Mouse (Mus musculus) spleen, adult 2 months (tissue): ENCODE data around the gene Rchy1. TPM values are rescaled to one million over a fixed set of nuclear protein-coding genes. Genes with fewer than 3 reads are reported as not detected.

Experiments
- DNase-seq, 2 experiments: peaks; one replicate each; pipeline versions ENCODE4 v3.0.0 to v3.0.0-alpha.2; 2012 to 2021; ENCODE audit warnings: low spot score in 2 of 2, low read depth in 1 of 2
- H3K27ac ChIP-seq: fragments of 200-500 bp; 2 replicates; pipeline ENCODE4 v1.5.1; 2012; ENCODE audit warnings: low read length, inconsistent platforms; ENCODE audit not compliant: insufficient read depth
- H3K27me3 ChIP-seq: fragments of 200-500 bp; 2 replicates; pipeline ENCODE4 v1.6.1; 2012; ENCODE audit warnings: mild to moderate bottlenecking, moderate library complexity, low read length, inconsistent platforms; ENCODE audit not compliant: control insufficient read depth, insufficient read depth
- H3K36me3 ChIP-seq: fragments of 200-500 bp; 2 replicates; pipeline ENCODE4 v1.6.1; 2012; ENCODE audit warnings: mild to moderate bottlenecking, low read length, inconsistent platforms; ENCODE audit not compliant: control insufficient read depth, insufficient read depth
- H3K4me1 ChIP-seq: fragments of 200-500 bp; 2 replicates; pipeline ENCODE4 v1.6.1; 2011; ENCODE audit warnings: inconsistent platforms; ENCODE audit not compliant: control insufficient read depth, insufficient read depth, insufficient read length
- H3K4me3 ChIP-seq: fragments of 200-500 bp; 2 replicates; pipeline ENCODE4 v1.5.1; 2011; ENCODE audit warnings: mild to moderate bottlenecking, inconsistent platforms; ENCODE audit not compliant: insufficient read depth, insufficient read length; ENCODE audit errors: extremely low read depth
- CTCF ChIP-seq: fragments of 200-500 bp; IDR thresholded peaks from 2 replicates; pipeline ENCODE4 v1.5.1; 2011; ENCODE audit warnings: mild to moderate bottlenecking, inconsistent platforms; ENCODE audit not compliant: insufficient read depth, insufficient read length, insufficient replicate concordance; ENCODE audit errors: extremely low read depth
- POLR2A ChIP-seq: fragments of 200-500 bp; IDR thresholded peaks from 2 replicates; pipeline ENCODE4 v1.6.1; 2011; ENCODE audit warnings: low read depth, low read length, inconsistent platforms
- WGBS: fragments of 180-500 bp; shearing (Covaris S2); methylation state at CpG from one replicate; pipeline ENCODE4 v1.1.7; 2018; 5-methylcytosine and 5-hydroxymethylcytosine counted together
- polyA plus RNA-seq: library from polyadenylated mRNA; depleted of rRNA; stranded (reverse); fragments of >200 nt; gene quantifications from 2 replicates; pipeline ENCODE4 v1.2.3, GENCODE M21; 2012

Gene Rchy1
- polyA plus RNA-seq, 1 experiment = 17.4 TPM

DNA sequence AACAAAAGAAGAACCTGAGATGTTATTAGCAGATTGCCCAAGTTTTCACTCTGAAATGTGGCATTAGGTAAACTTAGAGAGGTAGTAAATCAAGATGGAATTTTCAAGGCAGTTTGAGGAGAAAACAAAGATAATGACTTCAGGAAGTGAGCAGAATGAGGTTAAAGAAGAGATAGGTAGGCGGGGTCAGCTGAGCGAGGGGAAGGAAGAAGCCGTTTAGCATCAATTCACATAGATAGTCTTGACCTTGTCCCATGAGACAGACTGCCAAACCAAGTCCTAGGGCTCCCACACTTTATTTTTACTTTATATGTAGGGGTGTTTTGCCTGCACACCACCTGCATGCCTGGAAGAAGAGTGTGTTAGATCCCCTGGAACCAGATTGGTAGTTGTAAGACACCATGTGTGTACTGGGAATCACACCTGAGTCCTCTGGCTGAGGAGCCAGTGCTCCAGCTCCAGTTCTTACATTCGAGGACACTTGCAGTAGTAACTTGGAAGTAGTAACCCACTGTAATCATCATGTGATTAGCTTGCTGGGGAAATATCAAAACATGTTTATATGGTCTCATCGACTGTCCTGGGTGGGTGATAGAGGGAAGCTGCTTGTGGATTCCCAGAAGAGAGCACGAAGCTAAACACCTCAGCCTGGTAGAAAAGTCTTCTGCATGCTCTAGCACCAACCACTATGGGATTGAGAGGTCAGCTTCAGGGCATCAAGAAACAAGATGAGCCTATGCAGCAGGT is 28.5 kb upstream of the Rchy1 start:
- peak in 1 of 2 experiments; percentile 47 for DNase-seq
- peak overlapping the region; percentile 6; the same call in 1 of the 2 replicates for H3K27ac ChIP-seq
- H3K4me3 ChIP-seq = no peak overlapping the region
- WGBS = 48% methylated on average over 6 of the region's 6 CpGs
- peaks cover 9% of the 10 kb centered on the region; the same call in 1 of the 2 replicates for H3K4me1 ChIP-seq
- no peaks in the 10 kb centered on the region for H3K27me3 ChIP-seq
- H3K36me3 ChIP-seq = no peaks in the 10 kb centered on the region
- no peak for TF ChIP-seq POLR2A
- TF ChIP-seq CTCF = no peak

DNA sequence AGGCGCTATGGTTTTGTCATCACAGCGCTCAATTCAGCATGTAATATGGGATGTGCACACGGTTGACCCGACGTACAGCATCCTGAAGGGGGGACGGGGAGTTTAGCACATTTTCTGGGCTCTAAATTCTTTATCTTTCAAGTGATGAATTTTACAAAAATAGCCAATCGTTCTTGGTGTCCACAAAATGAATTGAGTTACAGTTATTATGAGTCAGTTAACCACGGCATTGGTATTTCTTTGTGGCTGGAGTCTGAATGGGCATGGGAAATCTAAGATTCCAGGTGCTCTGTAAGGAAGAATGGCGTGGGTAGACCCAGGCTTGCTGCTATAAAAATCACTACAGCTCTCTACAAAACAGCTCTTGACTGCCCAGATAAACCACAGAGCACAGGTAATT is 26.4 kb upstream of the Rchy1 start:
- H3K4me3 ChIP-seq = no peak overlapping the region
- H3K27me3 ChIP-seq = no peaks in the 10 kb centered on the region
- H3K27ac ChIP-seq = no peak overlapping the region
- WGBS = 89% methylated on average over 9 of the region's 9 CpGs
- peaks cover 9% of the 10 kb centered on the region; the same call in 1 of the 2 replicates for H3K4me1 ChIP-seq
- DNase-seq = no peak
- no peaks in the 10 kb centered on the region for H3K36me3 ChIP-seq
- TF ChIP-seq CTCF (no peak), POLR2A (no peak)

DNA sequence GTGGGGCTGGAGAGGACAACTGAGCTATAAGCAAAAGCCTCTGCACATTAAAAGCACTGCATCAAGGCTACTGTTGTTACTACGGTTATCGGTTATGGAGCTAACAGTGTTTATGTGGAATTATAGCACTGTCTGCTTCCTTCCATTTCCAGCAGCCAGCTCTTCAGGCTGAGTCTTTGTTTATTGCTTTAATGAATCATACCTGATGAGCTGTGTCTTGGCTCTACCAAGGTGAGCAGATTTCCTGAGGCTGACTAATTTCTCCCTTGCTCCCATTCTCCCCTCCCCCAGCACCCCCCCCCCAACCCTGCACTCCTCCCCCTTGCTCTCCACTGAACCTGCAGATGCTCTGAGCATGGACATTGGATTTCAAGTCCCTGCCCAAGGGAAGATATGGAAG is 24.9 kb upstream of the Rchy1 start:
- WGBS = 97% methylated on average over 2 of the region's 2 CpGs
- TF ChIP-seq POLR2A (no peak), CTCF (no peak)
- no peaks in the 10 kb centered on the region for H3K36me3 ChIP-seq

DNA sequence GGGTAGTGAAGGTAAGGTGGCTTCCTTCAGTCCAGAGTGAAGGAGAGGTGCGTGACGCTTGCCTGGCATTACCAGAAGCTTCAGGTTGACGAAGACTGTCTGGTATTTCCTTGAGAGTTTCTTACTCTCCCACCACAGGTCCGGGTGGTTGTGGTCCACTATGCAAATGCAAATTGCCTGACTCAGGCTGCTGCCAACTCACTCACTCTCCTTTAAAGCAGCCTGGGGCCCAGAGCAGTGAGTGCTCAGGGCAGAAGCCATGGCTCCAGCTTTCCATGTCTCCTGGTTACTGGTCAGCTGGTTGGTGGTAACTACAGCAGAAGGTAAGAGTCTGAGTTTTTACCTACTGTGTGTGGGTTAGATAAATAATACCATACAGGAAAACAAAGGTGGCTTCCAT is 24.4 kb upstream of the Rchy1 start, which contains the start of gene Odaph:
Odaph (plus strand) TSS at position 240 of the 400 bp plus-strand sequence.
- 63% methylated on average over 4 of the region's 4 CpGs for WGBS
- DNase-seq = peak in 1 of 2 experiments; percentile 30
- TF ChIP-seq POLR2A (no peak), CTCF (no peak)
- H3K4me1 ChIP-seq = peaks cover 9% of the 10 kb centered on the region; the same call in 1 of the 2 replicates
- no peak within 1 kb of the TSS for H3K27ac ChIP-seq
- no peaks in the 10 kb centered on the region for H3K27me3 ChIP-seq
- H3K36me3 ChIP-seq = no peaks in the 10 kb centered on the region
- no peak within 1 kb of the TSS for H3K4me3 ChIP-seq

More for the DNA sequence above, 24.9 kb upstream of the Rchy1 start:
- Histone ChIP-seq H3K27me3 (no peaks in the 10 kb centered on the region), H3K27ac (no peak overlapping the region), H3K4me3 (no peak overlapping the region), H3K4me1 (peaks cover 9% of the 10 kb centered on the region; the same call in 1 of the 2 replicates)
- DNase-seq = no peak

DNA sequence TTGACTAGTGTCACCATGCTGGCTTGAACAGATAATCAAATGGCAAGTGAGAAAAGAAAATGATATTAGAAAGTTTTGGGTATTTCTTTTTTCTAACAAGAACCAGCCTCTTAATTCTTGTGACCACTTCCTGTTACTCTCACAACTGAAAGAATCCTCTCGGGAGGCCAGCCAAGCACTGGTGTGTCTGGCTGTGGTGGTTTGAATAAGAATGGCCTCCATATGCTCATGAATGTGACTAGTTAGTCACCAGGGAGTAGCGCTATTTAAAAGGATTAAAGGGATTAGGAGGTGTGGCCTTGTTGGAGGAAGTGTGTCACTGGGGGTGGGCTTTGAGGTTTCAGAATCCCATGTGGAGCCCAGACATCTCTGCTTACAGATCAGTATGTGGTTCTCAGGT is 22.9 kb upstream of the Rchy1 start:
- Histone ChIP-seq H3K27me3 (no peaks in the 10 kb centered on the region), H3K4me1 (peaks cover under 1% of the 10 kb centered on the region; the same call in 1 of the 2 replicates), H3K36me3 (no peaks in the 10 kb centered on the region), H3K4me3 (no peak overlapping the region), H3K27ac (no peak overlapping the region)
- no peak for DNase-seq
- 44% methylated on average over 2 of the region's 2 CpGs for WGBS
- no peak for TF ChIP-seq POLR2A
- TF ChIP-seq CTCF = no peak

DNA sequence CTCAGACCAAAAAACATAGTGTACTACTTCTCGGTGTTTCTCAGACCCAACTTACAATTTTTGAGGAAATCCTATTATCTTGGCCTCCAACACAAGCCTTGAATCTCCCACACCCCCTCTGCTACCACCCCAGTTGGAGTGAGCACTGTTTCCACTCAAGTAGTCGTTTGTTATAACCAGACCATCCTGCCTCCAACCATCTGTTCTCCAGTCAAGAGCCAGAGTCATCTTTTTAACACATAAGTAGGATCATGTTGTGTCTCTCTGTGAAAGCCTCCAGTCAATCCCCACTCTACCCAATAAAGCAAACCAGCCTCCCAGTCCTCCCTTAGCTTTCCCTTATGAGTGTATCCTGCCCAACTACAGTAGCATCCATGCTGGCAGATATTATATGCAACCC is 20.6 kb upstream of the Rchy1 start:
- Histone ChIP-seq H3K4me1 (no peaks in the 10 kb centered on the region; the same call in 1 of the 2 replicates), H3K4me3 (no peak overlapping the region), H3K36me3 (no peaks in the 10 kb centered on the region), H3K27me3 (no peaks in the 10 kb centered on the region), H3K27ac (no peak overlapping the region)
- DNase-seq = no peak
- TF ChIP-seq POLR2A (no peak), CTCF (no peak)
- 84% methylated on average over 2 of the region's 2 CpGs for WGBS

DNA sequence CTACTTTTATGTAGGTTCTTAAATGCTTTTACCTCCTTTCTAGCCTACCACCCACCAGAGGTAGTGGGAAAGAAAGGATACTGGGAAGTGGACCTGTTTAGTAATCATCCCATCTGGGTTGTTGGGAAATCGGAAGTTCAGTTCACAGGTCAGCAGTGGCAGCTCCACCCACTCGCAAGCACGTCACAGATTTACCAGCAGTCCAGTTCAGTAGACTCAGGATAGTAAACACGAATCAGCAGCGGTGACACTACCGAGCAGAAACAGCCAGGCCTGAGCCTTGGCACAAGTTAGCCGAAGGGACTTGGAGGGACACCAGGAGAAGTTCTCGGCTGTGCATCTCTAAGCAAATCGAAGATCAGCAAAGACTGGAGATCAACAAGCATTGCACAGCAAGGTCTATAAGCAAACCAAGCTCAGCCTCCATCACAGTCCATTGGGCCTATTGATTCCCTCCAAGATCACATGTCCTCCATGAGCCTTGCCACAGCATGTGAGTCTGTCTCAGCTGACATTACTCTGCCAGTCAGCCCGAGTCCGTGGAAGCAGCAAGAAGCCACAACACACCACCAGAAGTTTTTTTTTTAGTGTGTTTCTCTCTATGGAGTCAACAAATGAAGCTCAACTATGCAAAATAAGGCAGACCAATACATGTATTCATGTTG is 18.4 kb upstream of the Rchy1 start:
- no peak for DNase-seq
- TF ChIP-seq CTCF (no peak), POLR2A (no peak)
- H3K27me3 ChIP-seq = no peaks in the 10 kb centered on the region
- no peak overlapping the region for H3K4me3 ChIP-seq
- H3K4me1 ChIP-seq = no peaks in the 10 kb centered on the region; the same call in 1 of the 2 replicates
- WGBS = 91% methylated on average over 11 of the region's 11 CpGs
- no peaks in the 10 kb centered on the region for H3K36me3 ChIP-seq
- no peak overlapping the region for H3K27ac ChIP-seq
